Mouse (Mus musculus) bone marrow, adult 2 months (tissue): Measurements from ENCODE around the gene Mast4. TPM values are rescaled to one million over a fixed set of nuclear protein-coding genes. Genes with fewer than 3 reads are reported as not detected.

Experiments
- H3K27ac ChIP-seq: fragments of 200-500 bp; 2 replicates; pipeline ENCODE4 v1.5.1; 2012; ENCODE audit warnings: low read depth, mild to moderate bottlenecking, control low read depth, inconsistent platforms, low read length; ENCODE audit not compliant: control insufficient read depth, poor library complexity, insufficient read depth
- H3K4me1 ChIP-seq: fragments of 200-500 bp; 2 replicates; pipeline ENCODE4 v1.6.1; 2011; ENCODE audit warnings: low read length; ENCODE audit not compliant: control insufficient read depth, insufficient read depth
- H3K4me3 ChIP-seq: fragments of 200-500 bp; replicated peaks from 2 replicates; pipeline ENCODE3; 2011; ENCODE audit warnings: mild to moderate bottlenecking, low read depth, low read length, control low read depth; ENCODE audit not compliant: control insufficient read depth
- CTCF ChIP-seq: fragments of 200-500 bp; IDR thresholded peaks from 2 replicates; pipeline ENCODE4 v1.5.1; 2011; ENCODE audit warnings: low read length, control low read depth; ENCODE audit not compliant: control insufficient read depth, insufficient read depth
- POLR2A ChIP-seq: fragments of 200-500 bp; IDR thresholded peaks from 2 replicates; pipeline ENCODE4 v1.6.1; 2011; ENCODE audit warnings: low read depth, mild to moderate bottlenecking, control low read depth, low read length, borderline replicate concordance; ENCODE audit not compliant: control insufficient read depth
- WGBS: fragments of 180-500 bp; shearing (Covaris S2); methylation state at CpG from one replicate; pipeline ENCODE4 v1.1.7; 2018; 5-methylcytosine and 5-hydroxymethylcytosine counted together
- polyA plus RNA-seq: library from polyadenylated mRNA; stranded (reverse); fragments of >200 nt; gene quantifications from 2 replicates; pipeline ENCODE4 v1.2.4, GENCODE M21; 2011; ENCODE audit warnings: low replicate concordance; ENCODE audit not compliant: missing spikeins, insufficient read depth, insufficient read length

Mast4 gene
- polyA plus RNA-seq, 1 experiment = 6.7 TPM

DNA sequence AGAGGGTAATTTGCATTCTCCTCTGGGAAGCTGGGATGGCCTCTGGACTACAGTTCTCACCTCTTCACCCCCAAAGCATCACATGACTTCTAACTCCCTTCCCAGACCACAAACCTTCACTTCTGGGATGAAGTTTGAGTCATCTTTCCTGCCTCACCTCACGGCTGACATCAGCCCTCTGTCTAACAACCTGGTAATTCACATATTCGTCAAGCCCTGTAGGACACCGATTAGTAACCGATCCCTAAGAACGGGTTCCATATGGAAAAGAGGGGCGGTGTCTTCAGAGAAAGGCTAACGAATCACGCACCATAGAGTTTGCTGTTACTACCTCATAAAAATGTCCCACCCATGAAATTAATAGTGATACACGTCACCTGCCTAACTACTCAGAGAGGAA, 6.5 kb downstream of the Mast4 start:
- Histone ChIP-seq H3K4me1 (no peaks in the 10 kb centered on the region), H3K4me3 (no peak overlapping the region), H3K27ac (no peak overlapping the region)
- TF ChIP-seq POLR2A = no peak
- TF ChIP-seq CTCF = no peak
- 78% methylated on average over 9 of the region's 9 CpGs for WGBS

GRCm38 (mm10) chr13:103326186-103326585, 8.1 kb downstream of the Mast4 start:
- TF ChIP-seq CTCF (no peak), POLR2A (no peak)
- Histone ChIP-seq H3K4me3 (no peak overlapping the region), H3K27ac (no peak overlapping the region), H3K4me1 (no peaks in the 10 kb centered on the region)
- WGBS = 78% methylated on average over 13 of the region's 13 CpGs

GRCm38 (mm10) chr13:103319881-103320280, 14.4 kb downstream of the Mast4 start:
- TF ChIP-seq CTCF (no peak), POLR2A (no peak)
- Histone ChIP-seq H3K4me3 (no peak overlapping the region), H3K27ac (no peak overlapping the region), H3K4me1 (no peaks in the 10 kb centered on the region)
- WGBS = 77% methylated on average over 9 of the region's 9 CpGs

- Histone ChIP-seq H3K4me1 (no peaks in the 10 kb centered on the region), H3K4me3 (no peak overlapping the region), H3K27ac (no peak overlapping the region)
- TF ChIP-seq POLR2A (no peak), CTCF (no peak)
- whole genome bisulfite sequencing = 0% methylated on average over 3 of the region's 3 CpGs
These were observed 15.0 kb downstream of the Mast4 start for GRCm38 (mm10) chr13:103319317-103319716.

- Histone ChIP-seq H3K27ac (no peak overlapping the region), H3K4me1 (no peaks in the 10 kb centered on the region), H3K4me3 (no peak overlapping the region)
- TF ChIP-seq POLR2A (no peak), CTCF (no peak)
- WGBS = 71% methylated on average over 3 of the region's 3 CpGs
These were observed 17.4 kb downstream of the Mast4 start for GRCm38 (mm10) chr13:103316777-103317367.

- no peaks in the 10 kb centered on the region for H3K4me1 ChIP-seq
- no peak overlapping the region for H3K4me3 ChIP-seq
- WGBS = 53% methylated on average over 10 of the region's 10 CpGs
- TF ChIP-seq POLR2A = no peak
- TF ChIP-seq CTCF = no peak
- no peak overlapping the region for H3K27ac ChIP-seq
These were observed 19.1 kb downstream of the Mast4 start for GRCm38 (mm10) chr13:103315113-103315708.

DNA sequence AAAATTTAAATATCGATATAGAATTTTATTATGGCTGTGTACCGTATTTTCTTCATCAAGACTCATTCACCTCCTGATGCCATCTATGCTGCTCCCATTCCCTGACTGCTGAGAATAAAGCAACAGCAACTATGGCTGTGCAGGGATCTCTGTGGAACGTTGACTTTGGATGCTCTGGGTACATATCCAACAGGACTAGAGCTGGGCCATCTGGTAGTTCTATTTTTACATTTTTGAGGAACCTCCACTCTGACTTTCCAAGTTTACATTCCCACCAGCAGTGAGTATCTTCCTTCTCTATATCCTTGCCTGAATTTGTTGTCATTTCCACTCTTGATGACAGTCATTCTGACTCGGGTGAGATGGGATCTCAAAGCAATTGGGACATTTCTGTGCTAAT, 26.0 kb downstream of the Mast4 start:
- TF ChIP-seq POLR2A (no peak), CTCF (no peak)
- Histone ChIP-seq H3K27ac (no peak overlapping the region), H3K4me1 (no peaks in the 10 kb centered on the region), H3K4me3 (no peak overlapping the region)
- WGBS = 81% methylated on average over 4 of the region's 4 CpGs

GRCm38 (mm10) chr13:103303826-103304225, 30.5 kb downstream of the Mast4 start:
- Histone ChIP-seq H3K4me1 (no peaks in the 10 kb centered on the region), H3K4me3 (no peak overlapping the region), H3K27ac (no peak overlapping the region)
- TF ChIP-seq CTCF = no peak
- no peak for TF ChIP-seq POLR2A
- 66% methylated on average over 9 of the region's 9 CpGs for WGBS
